Mouse (Mus musculus) heart, postnatal 36 days (tissue): ENCODE measurements around the gene 1810062G17Rik. TPM values are rescaled to one million over a fixed set of nuclear protein-coding genes. Genes with fewer than 3 reads are reported as not detected.

ENCODE experiments used
- DNase-seq, 2 experiments: peaks; one replicate each; pipeline ENCODE4 v3.0.0; 2021 to 2022
- intact Hi-C: fragments of 180-260 bp; cut with DNase I; formaldehyde crosslinking; loops from one replicate; pipeline ENCODE4 v1.15.1; 2025
- total RNA-seq, 2 experiments: library from RNA; stranded (reverse); gene quantifications; 2 replicates each; pipeline ENCODE4 v1.2.3; 2021

Gene 1810062G17Rik
- total RNA-seq = under 1 TPM in 1 of 2 experiments, not detected in 1; 0.30 TPM

GRCm38 (mm10) chr3:36475532-36476087 is at the start of gene 1810062G17Rik, which contains the start of gene Anxa5:
TSS of gene 1810062G17Rik (plus strand) at chr3:36475937.
TSS of gene Anxa5 (minus strand) at chr3:36475894.
- intact Hi-C loops = loop anchor here (2.0 to 10.0 kb wide), 3 partner anchors 19 to 481 kb away; partner anchors contain the start of gene Acad9
- peak; percentile 96 to 98 for DNase-seq

- intact Hi-C loops = no loop called here
Observed at GRCm38 (mm10) chr3:36427386-36427785, 48.4 kb upstream of the 1810062G17Rik start.

GRCm38 (mm10) chr3:36430360-36430759 is 45.4 kb upstream of the 1810062G17Rik start:
- no peak for DNase-seq
- intact Hi-C loops = no loop called here

More at GRCm38 (mm10) chr3:36427386-36427785, 48.4 kb upstream of the 1810062G17Rik start:
- no peak for DNase-seq

GRCm38 (mm10) chr3:36440280-36440679 is 35.5 kb upstream of the 1810062G17Rik start:
- no peak for DNase-seq
- intact Hi-C loops = no loop called here

GRCm38 (mm10) chr3:36442426-36442825 is 33.3 kb upstream of the 1810062G17Rik start:
- peak; percentile 42 to 45 for DNase-seq
- intact Hi-C loops = loop anchor here (1.0 to 2.0 kb wide), 2 partner anchors 54 to 232 kb away; no protein-coding TSS in a partner anchor

- DNase-seq = no peak
- intact Hi-C loops = no loop called here
Observed at GRCm38 (mm10) chr3:36446041-36446440, 29.7 kb upstream of the 1810062G17Rik start.

- no peak for DNase-seq
- intact Hi-C loops = no loop called here
Observed at GRCm38 (mm10) chr3:36446506-36446905, 29.2 kb upstream of the 1810062G17Rik start.

GRCm38 (mm10) chr3:36446918-36447317 is 28.8 kb upstream of the 1810062G17Rik start:
- intact Hi-C loops = no loop called here
- no peak for DNase-seq

- intact Hi-C loops = loop anchor here (2.0 kb wide), 1 partner anchor 17 kb away; no protein-coding TSS in a partner anchor
- DNase-seq = no peak
Observed at GRCm38 (mm10) chr3:36449292-36450165, 26.2 kb upstream of the 1810062G17Rik start.

- no peak for DNase-seq
- intact Hi-C loops = no loop called here
Observed at GRCm38 (mm10) chr3:36452502-36452901, 23.2 kb upstream of the 1810062G17Rik start.

- intact Hi-C loops = no loop called here
- DNase-seq = no peak
Observed at GRCm38 (mm10) chr3:36455124-36455523, 20.6 kb upstream of the 1810062G17Rik start.

- no peak for DNase-seq
- intact Hi-C loops = no loop called here
Observed at GRCm38 (mm10) chr3:36455566-36455965, 20.2 kb upstream of the 1810062G17Rik start.

GRCm38 (mm10) chr3:36460717-36461116 is 15.0 kb upstream of the 1810062G17Rik start:
- no peak for DNase-seq
- intact Hi-C loops = no loop called here

GRCm38 (mm10) chr3:36461819-36462218 is 13.9 kb upstream of the 1810062G17Rik start:
- DNase-seq = no peak
- intact Hi-C loops = no loop called here

- no peak for DNase-seq
- intact Hi-C loops = no loop called here
Observed at GRCm38 (mm10) chr3:36462348-36462747, 13.4 kb upstream of the 1810062G17Rik start.

GRCm38 (mm10) chr3:36465538-36465937 is 10.2 kb upstream of the 1810062G17Rik start:
- intact Hi-C loops = no loop called here
- DNase-seq = no peak

- intact Hi-C loops = loop anchor here (2.0 kb wide), 1 partner anchor 17 kb away; no protein-coding TSS in a partner anchor
- DNase-seq = no peak
Observed at GRCm38 (mm10) chr3:36467632-36468031, 8.1 kb upstream of the 1810062G17Rik start.

- intact Hi-C loops = no loop called here
- DNase-seq = no peak
Observed at GRCm38 (mm10) chr3:36468871-36469270, 6.9 kb upstream of the 1810062G17Rik start.

- intact Hi-C loops = loop anchor here (10.0 kb wide), 2 partner anchors 407 to 477 kb away; partner anchors contain the start of gene Acad9
Observed at GRCm38 (mm10) chr3:36471856-36472255, 3.9 kb upstream of the 1810062G17Rik start.

GRCm38 (mm10) chr3:36473222-36473621 is 2.5 kb upstream of the 1810062G17Rik start:
- intact Hi-C loops = loop anchor here (10.0 kb wide), 2 partner anchors 408 to 478 kb away; partner anchors contain the start of gene Acad9

More at GRCm38 (mm10) chr3:36471856-36472255, 3.9 kb upstream of the 1810062G17Rik start:
- no peak for DNase-seq

GRCm38 (mm10) chr3:36474421-36474820 is 1.3 kb upstream of the 1810062G17Rik start:
- intact Hi-C loops = loop anchor here (10.0 kb wide), 2 partner anchors 410 to 480 kb away; partner anchors contain the start of gene Acad9
- no peak for DNase-seq

More at GRCm38 (mm10) chr3:36473222-36473621, 2.5 kb upstream of the 1810062G17Rik start:
- no peak for DNase-seq
